Mouse (Mus musculus) B cell, adult 2 months (primary cell): ENCODE measurements at regions not wholly inside any gene's neighbourhood (a gene's known extent, or its start where the extent isn't known, plus 50 kb on each side); places are given as distances from the start of the nearest gene placed in this dataset.
A peak's percentile ranks its signal among the peaks of the same experiment; 100 is the strongest.

Source experiments
- DNase-seq, 2 experiments: peaks; one replicate each; pipeline ENCODE4 v3.0.0; 2022

- no peak for DNase-seq
These were observed 263.0 kb downstream of the Pik3r1 start for GRCm38 (mm10) chr13:101505054-101505453.

- DNase-seq, result no peak
These were observed 263.8 kb downstream of the Pik3r1 start for GRCm38 (mm10) chr13:101504241-101504640.

GRCm38 (mm10) chr13:101501845-101502284 lies 266.2 kb downstream of the Pik3r1 start:
- DNase-seq, result no peak

GRCm38 (mm10) chr13:101501061-101501460 lies 267.0 kb downstream of the Pik3r1 start:
- no peak for DNase-seq

- no peak for DNase-seq
These were observed 276.2 kb downstream of the Pik3r1 start for GRCm38 (mm10) chr13:101491835-101492234.

GRCm38 (mm10) chr13:101490961-101491360 lies 277.1 kb downstream of the Pik3r1 start:
- DNase-seq, result no peak

DNA sequence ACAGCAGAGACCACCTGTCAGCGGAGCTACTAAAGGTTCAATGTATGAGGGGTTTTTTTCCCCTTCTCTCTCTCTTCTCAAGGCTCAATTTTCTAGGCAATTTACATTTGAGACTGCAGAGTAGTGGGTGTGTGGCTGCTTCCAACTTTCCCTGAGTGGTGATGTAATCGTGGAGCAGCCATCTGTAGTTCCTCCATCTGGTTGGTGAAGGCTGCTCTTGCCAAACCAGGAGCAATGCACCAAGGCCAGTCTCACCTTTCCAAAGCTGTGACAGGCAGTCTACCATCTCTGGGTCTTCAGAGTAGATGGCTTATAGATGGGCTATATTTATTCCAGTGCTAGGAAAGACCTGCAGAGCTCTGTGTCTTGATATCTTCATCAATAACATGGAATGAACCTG lies 280.4 kb downstream of the Pik3r1 start:
- DNase-seq, result no peak

DNA sequence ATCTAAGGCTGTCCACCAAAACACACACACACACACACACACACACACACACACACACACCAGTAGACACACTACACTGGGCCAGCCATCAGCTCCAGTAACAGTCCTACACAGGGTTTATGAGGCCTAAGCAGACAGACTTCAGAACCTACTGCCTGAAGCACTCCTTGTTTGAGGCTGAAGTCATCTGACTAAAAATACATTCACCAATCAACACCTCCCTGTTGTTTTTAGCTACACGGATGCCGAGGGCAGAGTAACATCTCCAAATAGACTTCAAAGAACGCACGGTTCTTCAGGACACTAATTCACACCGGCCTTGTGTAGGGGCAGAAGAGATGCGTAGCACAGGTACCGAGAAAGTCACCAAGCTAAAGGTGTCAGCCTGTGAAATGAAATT lies 282.2 kb downstream of the Pik3r1 start:
- DNase-seq, result no peak

DNA sequence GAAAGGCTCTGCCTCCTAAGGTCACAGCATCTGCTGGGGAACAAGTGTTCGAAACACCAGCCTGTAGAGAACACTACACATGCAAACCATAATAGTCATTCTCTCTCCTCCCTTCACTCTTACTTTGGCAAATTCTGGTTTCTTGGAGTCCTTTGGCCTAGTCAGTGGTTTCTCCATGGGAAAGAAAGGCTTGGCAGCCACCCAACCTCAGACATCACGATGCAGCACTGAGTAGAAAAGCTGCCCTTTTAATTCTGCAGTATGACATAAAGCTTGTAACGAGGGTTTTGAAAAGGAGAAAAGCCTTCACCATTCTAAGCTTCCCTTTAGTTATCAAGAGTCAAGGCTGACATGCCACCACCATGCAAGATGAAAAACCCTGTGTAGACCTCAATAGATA lies 284.2 kb downstream of the Pik3r1 start:
- DNase-seq, result no peak

- DNase-seq, result peak in 1 of 2 experiments; percentile 2
These were observed 286.3 kb downstream of the Pik3r1 start for GRCm38 (mm10) chr13:101481551-101482184.

GRCm38 (mm10) chr13:101479297-101479652 lies 288.7 kb downstream of the Pik3r1 start:
- no peak for DNase-seq

DNA sequence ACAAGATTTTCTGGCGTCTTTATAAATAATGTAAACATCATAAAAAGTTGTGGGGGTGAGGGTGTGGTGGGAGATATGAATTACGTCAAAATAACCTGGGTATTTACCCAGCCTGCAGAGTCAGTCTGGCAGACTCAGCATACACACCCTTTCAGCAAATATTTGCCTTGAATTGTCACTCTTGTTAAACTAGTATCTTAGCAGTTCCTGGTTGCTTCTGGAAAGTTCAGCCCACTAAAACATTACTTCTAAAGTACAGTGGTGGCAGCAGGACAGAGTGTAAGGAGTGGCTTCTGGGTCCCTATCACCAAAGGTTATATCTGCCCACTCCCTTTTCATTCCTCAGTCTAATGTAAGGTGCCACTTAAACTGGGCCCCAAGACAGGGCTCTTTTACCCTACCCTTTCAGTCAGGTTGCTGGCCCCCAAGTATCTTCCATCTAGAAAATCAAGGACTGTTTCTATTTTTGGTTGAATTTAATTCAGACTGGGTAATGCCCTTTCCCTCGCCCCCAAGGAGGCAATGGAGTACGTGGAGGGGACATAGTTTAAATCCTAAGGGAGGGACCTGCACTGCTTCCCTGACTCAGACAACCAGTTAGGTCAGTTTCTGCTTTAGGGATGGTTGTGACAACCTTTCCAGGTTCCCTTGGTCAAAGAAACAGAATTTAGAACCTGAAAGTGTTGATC lies 289.3 kb downstream of the Pik3r1 start:
- DNase-seq, result no peak

DNA sequence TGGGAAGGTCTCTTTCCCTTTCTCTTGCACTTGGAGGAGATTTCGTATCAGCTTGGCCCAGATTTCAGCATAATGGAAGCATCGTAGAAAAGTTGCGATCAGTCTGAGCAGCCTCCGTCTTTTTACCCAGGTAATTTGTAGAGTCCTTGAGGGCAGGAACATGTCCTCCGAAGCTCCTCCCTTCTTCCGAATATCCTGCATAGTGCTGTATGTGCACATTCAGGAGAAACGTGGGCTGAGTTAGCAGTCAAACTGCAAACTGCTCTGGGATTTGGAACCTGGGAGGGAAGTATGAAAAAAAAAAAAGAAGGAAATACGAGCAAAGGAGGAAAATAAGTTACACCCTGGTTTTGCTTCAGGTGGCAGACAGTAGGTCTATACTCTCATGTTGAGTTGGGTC lies 294.7 kb downstream of the Pik3r1 start:
- DNase-seq, result no peak

GRCm38 (mm10) chr13:101470560-101471247 lies 297.3 kb downstream of the Pik3r1 start:
- DNase-seq, result no peak

GRCm38 (mm10) chr13:101465748-101466127 lies 302.3 kb downstream of the Pik3r1 start:
- DNase-seq, result no peak

DNA sequence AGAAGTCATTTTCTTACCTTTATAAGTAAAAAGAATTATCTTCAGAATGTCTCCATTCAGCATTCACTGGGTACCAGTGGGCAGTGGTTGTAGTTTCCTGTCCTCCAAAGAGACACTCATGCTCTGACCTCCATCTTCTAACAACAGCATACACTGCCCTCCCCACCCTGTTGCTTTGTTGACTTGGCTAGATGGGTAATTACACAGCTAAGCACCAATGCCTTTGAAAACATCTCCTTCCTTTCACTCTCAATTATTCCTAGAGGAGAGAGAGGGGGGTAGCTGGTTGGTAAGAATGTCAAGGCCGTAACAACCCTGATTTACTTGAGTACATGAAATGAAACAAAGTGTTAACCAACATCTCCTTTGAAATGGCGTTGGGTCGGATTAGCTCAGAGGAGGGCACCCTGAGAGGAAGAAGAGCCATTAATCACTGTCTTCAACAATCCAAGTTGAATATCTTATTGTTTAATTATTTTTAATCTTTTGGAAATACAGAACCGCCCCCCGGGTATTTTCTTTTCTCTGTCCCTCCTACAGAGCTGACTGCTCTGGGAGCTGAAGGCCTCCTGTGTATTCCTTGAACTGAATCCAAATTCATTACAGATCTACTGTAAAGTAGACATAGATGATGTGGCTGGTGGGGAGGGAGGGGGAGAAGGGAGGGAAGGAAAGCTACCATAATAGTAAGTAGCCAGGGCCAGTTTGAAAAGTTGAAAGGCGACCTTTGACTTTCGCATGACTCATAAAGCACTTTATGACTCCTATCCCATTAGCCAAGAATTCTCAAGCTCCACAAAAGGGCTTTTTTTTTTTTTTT lies 302.9 kb downstream of the Pik3r1 start:
- no peak for DNase-seq

GRCm38 (mm10) chr13:101456926-101457325 lies 311.1 kb downstream of the Pik3r1 start:
- no peak for DNase-seq

GRCm38 (mm10) chr13:101454276-101454675 lies 313.7 kb downstream of the Pik3r1 start:
- no peak for DNase-seq

- DNase-seq, result no peak
These were observed 317.5 kb downstream of the Pik3r1 start for GRCm38 (mm10) chr13:101450501-101450900.

GRCm38 (mm10) chr13:101439517-101439916 lies 328.5 kb downstream of the Pik3r1 start:
- DNase-seq, result no peak

- no peak for DNase-seq
These were observed 329.0 kb downstream of the Pik3r1 start for GRCm38 (mm10) chr13:101439041-101439440.

DNA sequence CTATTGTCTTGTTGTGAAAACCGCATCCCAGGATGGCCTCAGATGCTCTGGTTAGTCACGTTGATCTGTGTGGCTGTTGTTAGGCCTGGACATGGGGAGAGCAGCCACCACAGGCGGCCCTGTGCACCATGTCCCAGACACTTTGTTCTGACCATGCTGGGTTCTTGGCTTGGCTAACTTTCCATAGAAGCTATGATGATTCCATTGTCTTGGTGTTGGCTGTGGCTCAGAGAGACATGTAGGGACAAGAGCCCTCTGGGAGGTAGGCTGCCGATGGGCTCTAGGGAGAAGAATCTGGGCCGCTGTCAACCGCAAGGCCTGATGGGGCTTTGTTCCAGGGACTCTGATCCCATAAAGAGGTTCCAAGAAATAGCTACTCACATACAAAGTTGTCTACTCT lies 334.9 kb downstream of the Pik3r1 start:
- DNase-seq, result no peak
